Mouse (Mus musculus): ENCODE measurements around the gene Gm21981.

- TF ChIP-seq EP300 (IDR thresholded peaks at IDR 0.05; ENCODE audit: low read depth) (no peak), CTCF (IDR thresholded peaks at IDR 0.05; ENCODE audit: low read depth) (no peak)
Measured at GRCm38 (mm10) chr17:47655697-47656096, 38.6 kb downstream of the Gm21981 start.

All from heart, postnatal 0 days (tissue).